Mouse (Mus musculus) T-helper 2 cell (primary cell): ENCODE data around the gene Zfp36.

Experiments used
- in situ Hi-C: fragments of 300-600 bp; cut with MboI, MseI; formaldehyde crosslinking; loops from one replicate; pipeline ENCODE4 v1.15.1; 2025; ENCODE audit warnings: high pct_unique_total_duplicates

Gene Zfp36

GRCm38 (mm10) chr7:28339213-28339917 is 40.7 kb downstream of the Zfp36 start:
- in situ Hi-C loops: no loop called here

- in situ Hi-C loops: no loop called here
Measured at GRCm38 (mm10) chr7:28338108-28338998, 41.7 kb downstream of the Zfp36 start, which contains the start of gene Supt5. TSS of gene Supt5 (minus strand) at chr7:28338746.

- in situ Hi-C loops: no loop called here
Measured at GRCm38 (mm10) chr7:28335471-28335870, 44.6 kb downstream of the Zfp36 start.

- in situ Hi-C loops: no loop called here
Measured at GRCm38 (mm10) chr7:28334534-28334933, 45.5 kb downstream of the Zfp36 start.

- in situ Hi-C loops: no loop called here
Measured at GRCm38 (mm10) chr7:28328260-28328659, 51.8 kb downstream of the Zfp36 start.
